Mouse (Mus musculus) bone marrow, adult 2 months (tissue): Measurements from ENCODE around the gene Drc3.

Experiments
- CTCF ChIP-seq: fragments of 200-500 bp; IDR thresholded peaks from 2 replicates; pipeline ENCODE4 v1.5.1; 2011; ENCODE audit warnings: low read length, control low read depth; ENCODE audit not compliant: control insufficient read depth, insufficient read depth
- POLR2A ChIP-seq: fragments of 200-500 bp; IDR thresholded peaks from 2 replicates; pipeline ENCODE4 v1.6.1; 2011; ENCODE audit warnings: low read depth, mild to moderate bottlenecking, control low read depth, low read length, borderline replicate concordance; ENCODE audit not compliant: control insufficient read depth

GRCm38 (mm10) chr11:60370431-60370830, 17.3 kb downstream of the Drc3 start:
- no peak for TF ChIP-seq POLR2A
- TF ChIP-seq CTCF: no peak
